Mouse (Mus musculus) embryo, embryonic 11.5 days (tissue): ENCODE measurements around the gene Fam160b1.

Experiments used
- DNase-seq: peaks from one replicate; pipeline ENCODE4 v3.0.0-alpha.2; 2012; ENCODE audit warnings: low read depth, low spot score

Gene Fam160b1

GRCm38 (mm10) chr19:57360341-57361130, at the start of gene Fam160b1:
TSS of gene Fam160b1 (plus strand) at chr19:57360680.
- peak; percentile 91 for DNase-seq

- DNase-seq: no peak
These were observed 47.3 kb upstream of the Fam160b1 start for GRCm38 (mm10) chr19:57313226-57313625.

GRCm38 (mm10) chr19:57313891-57314345, 46.6 kb upstream of the Fam160b1 start:
- no peak for DNase-seq

GRCm38 (mm10) chr19:57314346-57315012, 46.0 kb upstream of the Fam160b1 start, which contains the start of gene Ablim1:
TSS of gene Ablim1 (minus strand) at chr19:57314919.
- no peak for DNase-seq

- no peak for DNase-seq
These were observed 45.4 kb upstream of the Fam160b1 start for GRCm38 (mm10) chr19:57315013-57315565.

- no peak for DNase-seq
These were observed 43.9 kb upstream of the Fam160b1 start for GRCm38 (mm10) chr19:57316597-57316996.

GRCm38 (mm10) chr19:57320656-57321382, 39.7 kb upstream of the Fam160b1 start:
- no peak for DNase-seq

- DNase-seq: no peak
These were observed 38.6 kb upstream of the Fam160b1 start for GRCm38 (mm10) chr19:57321839-57322238.

- DNase-seq: no peak
These were observed 38.0 kb upstream of the Fam160b1 start for GRCm38 (mm10) chr19:57322491-57322890.

GRCm38 (mm10) chr19:57323087-57323486, 37.4 kb upstream of the Fam160b1 start:
- no peak for DNase-seq

- peak; percentile 56 for DNase-seq
These were observed 34.7 kb upstream of the Fam160b1 start for GRCm38 (mm10) chr19:57325748-57326300.

- no peak for DNase-seq
These were observed 32.8 kb upstream of the Fam160b1 start for GRCm38 (mm10) chr19:57327679-57328078.

GRCm38 (mm10) chr19:57328269-57328668, 32.2 kb upstream of the Fam160b1 start:
- DNase-seq: no peak

GRCm38 (mm10) chr19:57328792-57329191, 31.7 kb upstream of the Fam160b1 start:
- peak; percentile 16 for DNase-seq

- DNase-seq: no peak
These were observed 30.2 kb upstream of the Fam160b1 start for GRCm38 (mm10) chr19:57330309-57330708.

GRCm38 (mm10) chr19:57331237-57331636, 29.2 kb upstream of the Fam160b1 start:
- DNase-seq: no peak

- no peak for DNase-seq
These were observed 27.1 kb upstream of the Fam160b1 start for GRCm38 (mm10) chr19:57333356-57333755.

- DNase-seq: no peak
These were observed 25.3 kb upstream of the Fam160b1 start for GRCm38 (mm10) chr19:57335135-57335534.

GRCm38 (mm10) chr19:57339281-57339864, 21.1 kb upstream of the Fam160b1 start:
- DNase-seq: no peak

GRCm38 (mm10) chr19:57340900-57341742, 19.4 kb upstream of the Fam160b1 start:
- DNase-seq: no peak
